Mouse (Mus musculus) kidney, adult 2 months (tissue): ENCODE data around the gene Lypd3. TPM values are rescaled to one million over a fixed set of nuclear protein-coding genes. Genes with fewer than 3 reads are reported as not detected.
A peak's percentile ranks its signal among the peaks of the same experiment; 100 is the strongest.

Experiments used
- DNase-seq: peaks from one replicate; pipeline ENCODE4 v3.0.0; 2021
- H3K27ac ChIP-seq: fragments of 200-500 bp; 2 replicates; pipeline ENCODE4 v1.5.1; 2012; ENCODE audit warnings: low read depth, low read length, control low read depth, inconsistent platforms; ENCODE audit not compliant: insufficient read depth
- H3K27me3 ChIP-seq: fragments of 200-500 bp; replicated peaks from 2 replicates; pipeline ENCODE4 v1.6.1; 2012; ENCODE audit warnings: mild to moderate bottlenecking, moderate library complexity, low read length, inconsistent platforms; ENCODE audit not compliant: control insufficient read depth, insufficient read depth
- H3K36me3 ChIP-seq: fragments of 200-500 bp; 2 replicates; pipeline ENCODE4 v1.6.1; 2012; ENCODE audit warnings: mild to moderate bottlenecking, moderate library complexity, low read length, inconsistent platforms; ENCODE audit not compliant: control insufficient read depth, insufficient read depth
- H3K4me1 ChIP-seq: fragments of 200-500 bp; 2 replicates; pipeline ENCODE4 v1.6.1; 2011; ENCODE audit warnings: low read length; ENCODE audit not compliant: control insufficient read depth, insufficient read depth
- H3K4me3 ChIP-seq: fragments of 200-500 bp; 2 replicates; pipeline ENCODE4 v1.5.1; 2011; ENCODE audit warnings: mild to moderate bottlenecking, low read depth, low read length, control low read depth; ENCODE audit not compliant: insufficient read depth
- CTCF ChIP-seq: fragments of 200-500 bp; conservative IDR thresholded peaks from 2 replicates; pipeline ENCODE4 v1.5.1; 2011; ENCODE audit warnings: low read depth, mild to moderate bottlenecking, control low read depth, low read length, moderate library complexity, mixed read lengths; ENCODE audit not compliant: insufficient read depth, insufficient read length
- POLR2A ChIP-seq: fragments of 200-500 bp; IDR thresholded peaks from one replicate; pipeline ENCODE4 v1.6.1; 2011; ENCODE audit warnings: low read depth, low read length, control low read depth
- WGBS: fragments of 180-500 bp; shearing (Covaris S2); methylation state at CpG from one replicate; pipeline ENCODE4 v1.1.7; 2018; 5-methylcytosine and 5-hydroxymethylcytosine counted together
- polyA plus RNA-seq: library from polyadenylated mRNA; depleted of rRNA; stranded (reverse); fragments of >200 nt; gene quantifications from 2 replicates; pipeline ENCODE4 v1.2.3, GENCODE M21; 2012

Gene Lypd3
- polyA plus RNA-seq, 1 experiment = 0.06 TPM

GRCm38 (mm10) chr7:24605561-24605960, 30.8 kb upstream of the Lypd3 start:
- Histone ChIP-seq H3K27me3 (no peaks in the 10 kb centered on the region), H3K4me3 (no peak overlapping the region), H3K4me1 (peaks cover 4% of the 10 kb centered on the region; the same call in 1 of the 2 replicates), H3K27ac (no peak overlapping the region), H3K36me3 (no peaks in the 10 kb centered on the region)
- WGBS = 74% methylated on average over 7 of the region's 7 CpGs
- no peak for DNase-seq
- no peak for TF ChIP-seq POLR2A
- TF ChIP-seq CTCF = no peak

GRCm38 (mm10) chr7:24606046-24606445, 30.3 kb upstream of the Lypd3 start:
- no peak overlapping the region for H3K27ac ChIP-seq
- peaks cover 4% of the 10 kb centered on the region; the same call in 1 of the 2 replicates for H3K4me1 ChIP-seq
- 63% methylated on average over 7 of the region's 7 CpGs for WGBS
- no peaks in the 10 kb centered on the region for H3K27me3 ChIP-seq
- no peaks in the 10 kb centered on the region for H3K36me3 ChIP-seq
- no peak overlapping the region for H3K4me3 ChIP-seq
- DNase-seq = peak; percentile 82
- TF ChIP-seq POLR2A (no peak), CTCF (no peak)

- Histone ChIP-seq H3K27ac (peak overlapping the region; percentile 13), H3K4me3 (no peak overlapping the region), H3K36me3 (no peaks in the 10 kb centered on the region), H3K27me3 (no peaks in the 10 kb centered on the region), H3K4me1 (peaks cover 4% of the 10 kb centered on the region; the same call in 1 of the 2 replicates)
- WGBS = 52% methylated on average over 6 of the region's 6 CpGs
- TF ChIP-seq CTCF (no peak), POLR2A (no peak)
- DNase-seq = peak; percentile 87
Observed at GRCm38 (mm10) chr7:24608017-24608416, 28.3 kb upstream of the Lypd3 start.

GRCm38 (mm10) chr7:24608561-24608960, 27.8 kb upstream of the Lypd3 start:
- H3K27me3 ChIP-seq = no peaks in the 10 kb centered on the region
- peaks cover 4% of the 10 kb centered on the region; the same call in 1 of the 2 replicates for H3K4me1 ChIP-seq
- DNase-seq = no peak
- peak overlapping the region; percentile 13 for H3K27ac ChIP-seq
- no peak overlapping the region for H3K4me3 ChIP-seq
- no peaks in the 10 kb centered on the region for H3K36me3 ChIP-seq
- 75% methylated on average over 8 of the region's 8 CpGs for WGBS
- TF ChIP-seq POLR2A (no peak), CTCF (no peak)

GRCm38 (mm10) chr7:24610144-24610878, 26.0 kb upstream of the Lypd3 start, which contains the start of gene Phldb3:
TSS of gene Phldb3 (plus strand) at chr7:24610763.
- Histone ChIP-seq H3K4me1 (peaks cover 4% of the 10 kb centered on the region; the same call in 1 of the 2 replicates), H3K27ac (peak within 1 kb of the TSS; percentile 53; the same call in 1 of the 2 replicates), H3K27me3 (no peaks in the 10 kb centered on the region), H3K4me3 (peak within 1 kb of the TSS; percentile 96), H3K36me3 (no peaks in the 10 kb centered on the region)
- peak; percentile 67 for DNase-seq
- 6% methylated on average over 27 of the region's 27 CpGs for WGBS
- TF ChIP-seq POLR2A = no peak
- no peak for TF ChIP-seq CTCF

- TF ChIP-seq POLR2A = peak; percentile 46
- TF ChIP-seq CTCF = no peak
- DNase-seq = peak; percentile 96
- Histone ChIP-seq H3K27ac (peak overlapping the region; percentile 53; the same call in 1 of the 2 replicates), H3K4me1 (peaks cover 4% of the 10 kb centered on the region; the same call in 1 of the 2 replicates), H3K4me3 (peak overlapping the region; percentile 96), H3K27me3 (no peaks in the 10 kb centered on the region), H3K36me3 (no peaks in the 10 kb centered on the region)
- WGBS = under 1% methylated on average over 36 of the region's 36 CpGs
Observed at GRCm38 (mm10) chr7:24610879-24611494, 25.4 kb upstream of the Lypd3 start.

- Histone ChIP-seq H3K36me3 (no peaks in the 10 kb centered on the region), H3K4me3 (peak overlapping the region; percentile 96), H3K4me1 (peaks cover 4% of the 10 kb centered on the region; the same call in 1 of the 2 replicates), H3K27me3 (no peaks in the 10 kb centered on the region), H3K27ac (no peak overlapping the region)
- TF ChIP-seq POLR2A = no peak
- TF ChIP-seq CTCF = no peak
- 25% methylated on average over 7 of the region's 7 CpGs for WGBS
- DNase-seq = no peak
Observed at GRCm38 (mm10) chr7:24611709-24612108, 24.6 kb upstream of the Lypd3 start.
